Mouse (Mus musculus) ovary, adult 10 weeks (tissue): Measurements from ENCODE around the gene Fstl5. TPM values are rescaled to one million over a fixed set of nuclear protein-coding genes. Genes with fewer than 3 reads are reported as not detected.

Source experiments
- polyA plus RNA-seq: library from polyadenylated mRNA; stranded (reverse); fragments of 350-450 nt; fragmentation: Illumina TruSeq; extraction: RNeasy Lipid Tissue Mini Kit (QIAGEN cat#74804); gene quantifications from one replicate; pipeline ENCODE4 v1.2.3, GENCODE M21; 2014

Gene Fstl5
- 0.09 TPM for polyA plus RNA-seq

DNA sequence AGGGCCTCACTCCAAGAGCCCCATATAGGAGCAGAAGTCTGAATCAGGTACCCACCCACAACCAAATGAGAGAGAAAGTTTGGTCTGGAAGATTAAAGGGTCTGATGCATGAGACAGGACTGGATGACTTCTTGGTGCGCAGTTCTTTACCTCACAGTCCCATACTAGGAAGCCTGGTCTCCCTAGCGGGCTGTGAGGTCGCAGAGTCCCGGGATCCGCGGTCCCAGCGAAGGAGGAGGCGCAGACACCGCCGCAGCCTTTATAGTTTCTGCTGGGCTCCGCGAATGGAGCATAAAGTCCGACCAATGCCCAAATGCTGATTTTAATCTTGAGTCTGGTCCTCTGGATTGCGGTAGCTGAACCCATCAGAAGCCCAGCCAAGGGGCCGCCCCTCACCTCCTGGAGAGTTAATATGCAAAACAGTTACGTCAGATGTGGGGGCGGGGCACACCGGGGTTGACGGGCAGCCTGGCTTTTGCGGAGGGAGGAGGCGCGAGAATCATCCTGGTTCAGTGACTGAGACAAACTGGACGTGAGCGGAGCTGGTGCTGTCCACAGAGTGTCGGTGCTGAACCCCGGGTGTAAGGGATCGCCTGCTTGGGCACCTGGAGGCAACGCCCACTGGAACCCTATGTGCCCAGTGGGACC is at the start of gene Fstl5:
TSS of gene Fstl5 (plus strand) at position 211 of the 648 bp plus-strand sequence.

Other genes with a start within 250 kb of the Fstl5 start
- gene Golim4, start 117.3 kb upstream of the Fstl5 start, polyA plus RNA-seq, result 179 TPM